Mouse (Mus musculus) MEL (cell line): ENCODE results near the gene Smim13. TPM values are rescaled to one million over a fixed set of nuclear protein-coding genes. Genes with fewer than 3 reads are reported as not detected.

Source experiments
- DNase-seq: peaks from one replicate; pipeline ENCODE4 v3.0.0; 2011; ENCODE audit warnings: low read depth, low spot score
- H3K27ac ChIP-seq: 2 replicates; pipeline ENCODE4 v1.5.1; 2012; ENCODE audit warnings: low read depth, mild to moderate bottlenecking, control low read depth, low read length, moderate library complexity; ENCODE audit not compliant: control insufficient read depth
- H3K27me3 ChIP-seq, 2 experiments: fragments of 150-350 bp in 1 of 2; sonication (generic) in 1 of 2; 2 replicates each; pipeline ENCODE4 v1.6.1; 2012; ENCODE audit warnings: low read length in 2 of 2, mild to moderate bottlenecking in 2 of 2, improper control_type of control experiment in 1 of 2, moderate library complexity in 1 of 2; ENCODE audit not compliant: insufficient read depth in 2 of 2, control insufficient read depth in 1 of 2
- H3K36me3 ChIP-seq, 2 experiments: 2 replicates each; pipeline ENCODE4 v1.6.1; 2012 to 2014; ENCODE audit warnings: low read length in 2 of 2, improper control_type of control experiment in 1 of 2, inconsistent platforms in 1 of 2, mild to moderate bottlenecking in 1 of 2; ENCODE audit not compliant: insufficient read depth in 2 of 2, control insufficient read depth in 1 of 2
- H3K4me1 ChIP-seq, 2 experiments: fragments of 150-350 bp in 1 of 2; sonication (generic) in 1 of 2; 2 replicates each; pipeline ENCODE4 v1.6.1; 2012; ENCODE audit warnings: low read length in 2 of 2, improper control_type of control experiment in 1 of 2, mild to moderate bottlenecking in 1 of 2; ENCODE audit not compliant: insufficient read depth in 2 of 2, control insufficient read depth in 1 of 2
- H3K4me3 ChIP-seq, 2 experiments: fragments of 150-350 bp in 1 of 2; sonication (generic) in 1 of 2; 2 replicates each; pipeline ENCODE4 v1.5.1; 2012; ENCODE audit warnings: low read depth in 2 of 2, low read length in 2 of 2, mild to moderate bottlenecking in 2 of 2, moderate library complexity in 2 of 2, control low read depth in 1 of 2, improper control_type of control experiment in 1 of 2; ENCODE audit not compliant: control insufficient read depth in 1 of 2, insufficient read depth in 1 of 2
- H3K79me2 ChIP-seq: 2 replicates; pipeline ENCODE4 v1.6.1; 2012; ENCODE audit warnings: mild to moderate bottlenecking, low read length, moderate library complexity; ENCODE audit not compliant: control insufficient read depth, poor library complexity, insufficient read depth
- H3K9ac ChIP-seq: 2 replicates; pipeline ENCODE4 v1.6.1; 2012; ENCODE audit warnings: low read depth, mild to moderate bottlenecking, control low read depth, low read length, moderate library complexity; ENCODE audit not compliant: control insufficient read depth, poor library complexity, severe bottlenecking
- H3K9me3 ChIP-seq: fragments of 150-350 bp; sonication (generic); replicated peaks from 2 replicates; pipeline ENCODE4 v1.6.1; 2012; ENCODE audit warnings: mild to moderate bottlenecking, low read length, improper control_type of control experiment, moderate library complexity; ENCODE audit not compliant: insufficient read depth
- CHD1 ChIP-seq: IDR thresholded peaks from 2 replicates; pipeline ENCODE4 v1.6.1; 2012; ENCODE audit warnings: low read depth, mild to moderate bottlenecking, inconsistent platforms, low read length, improper control_type of control experiment
- CTCF ChIP-seq, 3 experiments: IDR thresholded peaks in 2 of 3; conservative IDR thresholded peaks in 1 of 3; 2 replicates each; pipeline ENCODE4 v1.5.1; 2011 to 2012; ENCODE audit warnings: low read length in 3 of 3, low read depth in 2 of 3, mild to moderate bottlenecking in 2 of 3, improper control_type of control experiment in 1 of 3, inconsistent platforms in 1 of 3, mixed read lengths in 1 of 3, moderate library complexity in 1 of 3; ENCODE audit not compliant: control insufficient read depth in 1 of 3, insufficient read depth in 1 of 3, poor library complexity in 1 of 3, severe bottlenecking in 1 of 3
- HCFC1 ChIP-seq: IDR thresholded peaks from 2 replicates; pipeline ENCODE4 v1.6.1; 2012; ENCODE audit warnings: low read depth, mild to moderate bottlenecking, inconsistent platforms, low read length, improper control_type of control experiment, moderate library complexity
- JUND ChIP-seq: IDR thresholded peaks from 2 replicates; pipeline ENCODE4 v1.6.1; 2011; ENCODE audit warnings: low read depth, mild to moderate bottlenecking, improper control_type of control experiment, low read length
- KAT2A ChIP-seq: conservative IDR thresholded peaks from 2 replicates; pipeline ENCODE4 v1.6.1; 2012; ENCODE audit warnings: low read depth, low read length, improper control_type of control experiment, inconsistent platforms
- MAZ ChIP-seq: IDR thresholded peaks from 2 replicates; pipeline ENCODE4 v1.6.1; 2012; ENCODE audit warnings: low read depth, mild to moderate bottlenecking, inconsistent platforms, low read length, improper control_type of control experiment
- NELFE ChIP-seq: IDR thresholded peaks from 2 replicates; pipeline ENCODE4 v1.6.1; 2011; ENCODE audit warnings: low read depth, low read length, improper control_type of control experiment
- NRF1 ChIP-seq: IDR thresholded peaks from 2 replicates; pipeline ENCODE4 v1.6.1; 2014; ENCODE audit warnings: low read depth, mild to moderate bottlenecking, inconsistent platforms, low read length, improper control_type of control experiment, moderate library complexity; ENCODE audit not compliant: poor library complexity, insufficient read depth, severe bottlenecking
- RAD21 ChIP-seq: IDR thresholded peaks from 2 replicates; pipeline ENCODE4 v1.6.1; 2011; ENCODE audit warnings: mild to moderate bottlenecking, low read depth, low read length, improper control_type of control experiment
- SMC3 ChIP-seq: IDR thresholded peaks from 2 replicates; pipeline ENCODE4 v1.6.1; 2011; ENCODE audit warnings: low read depth, low read length, improper control_type of control experiment
- TAL1 ChIP-seq: IDR thresholded peaks from 2 replicates; pipeline ENCODE4 v1.6.1; 2012; ENCODE audit warnings: mild to moderate bottlenecking, inconsistent platforms, low read length, moderate library complexity, mixed read lengths
- UBTF ChIP-seq: IDR thresholded peaks from 2 replicates; pipeline ENCODE4 v1.6.1; 2012; ENCODE audit warnings: low read depth, mild to moderate bottlenecking, inconsistent platforms, low read length, improper control_type of control experiment, moderate library complexity, borderline replicate concordance; ENCODE audit not compliant: insufficient read depth
- USF1 ChIP-seq: IDR thresholded peaks from 2 replicates; pipeline ENCODE4 v1.6.1; 2014; ENCODE audit warnings: low read depth, mild to moderate bottlenecking, inconsistent platforms, low read length, improper control_type of control experiment, moderate library complexity
- ZC3H11A ChIP-seq: IDR thresholded peaks from 2 replicates; pipeline ENCODE4 v1.6.1; 2012; ENCODE audit warnings: low read depth, mild to moderate bottlenecking, inconsistent platforms, low read length, improper control_type of control experiment
- ZKSCAN1 ChIP-seq: IDR thresholded peaks from 2 replicates; pipeline ENCODE4 v1.6.1; 2012; ENCODE audit warnings: low read depth, mild to moderate bottlenecking, inconsistent platforms, low read length, improper control_type of control experiment, moderate library complexity
- ZNF384 ChIP-seq: IDR thresholded peaks from 2 replicates; pipeline ENCODE4 v1.6.1; 2012; ENCODE audit warnings: low read depth, mild to moderate bottlenecking, inconsistent platforms, low read length, improper control_type of control experiment
- polyA plus RNA-seq, 2 experiments: library from polyadenylated mRNA; stranded (reverse) in 1 of 2; unstranded in 1 of 2; fragments of >175 nt in 1 of 2; fragments of >200 nt in 1 of 2; gene quantifications; 2 replicates each; pipeline versions ENCODE4 v1.2.1 to v1.2.4; 2012; ENCODE audit warnings: low replicate concordance in 2 of 2, low read depth in 1 of 2; ENCODE audit not compliant: insufficient read length in 2 of 2, insufficient read depth in 1 of 2, missing spikeins in 1 of 2
- total RNA-seq: library from RNA; depleted of rRNA; stranded (reverse); fragments of 300-350 nt; gene quantifications from 2 replicates; pipeline ENCODE4 v1.2.3, GENCODE M21; 2012

Smim13 gene
- total and polyA plus RNA-seq, 3 experiments = 11.1 to 13.1 TPM; not detected in 1

DNA sequence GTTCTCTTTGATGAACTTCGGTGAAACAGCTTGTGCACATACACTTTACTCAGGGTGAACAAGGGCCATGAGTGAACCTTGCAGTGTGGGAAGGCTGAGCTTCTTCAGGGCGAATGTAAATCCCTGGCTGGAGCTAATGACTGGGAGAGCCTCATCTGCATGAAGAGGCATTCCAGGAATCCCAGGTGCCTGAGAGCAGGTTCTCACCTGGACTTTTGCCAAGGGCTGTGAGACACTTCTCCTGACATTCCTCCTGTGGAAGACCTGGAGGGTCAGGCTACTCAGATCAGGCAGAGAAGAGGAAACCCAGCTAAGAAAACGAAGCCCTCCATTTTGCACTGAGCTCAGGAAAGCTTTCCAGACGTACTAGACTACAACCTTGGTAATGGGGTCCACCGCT lies 31.1 kb downstream of the Smim13 start:
- no peak for TF ChIP-seq RAD21
- TF ChIP-seq ZKSCAN1 = no peak
- no peak for TF ChIP-seq ZC3H11A
- no peak for TF ChIP-seq CHD1
- TF ChIP-seq USF1 = no peak
- no peak for TF ChIP-seq HCFC1
- no peak for TF ChIP-seq JUND
- DNase-seq = no peak
- no peak overlapping the region for H3K4me3 ChIP-seq
- no peak overlapping the region for H3K27ac ChIP-seq
- no peaks in the 10 kb centered on the region for H3K79me2 ChIP-seq
- no peaks in the 10 kb centered on the region for H3K36me3 ChIP-seq
- H3K4me1 ChIP-seq = no peaks in the 10 kb centered on the region
- H3K9ac ChIP-seq = no peak overlapping the region
- H3K9me3 ChIP-seq = no peaks in the 10 kb centered on the region
- no peaks in the 10 kb centered on the region for H3K27me3 ChIP-seq

DNA sequence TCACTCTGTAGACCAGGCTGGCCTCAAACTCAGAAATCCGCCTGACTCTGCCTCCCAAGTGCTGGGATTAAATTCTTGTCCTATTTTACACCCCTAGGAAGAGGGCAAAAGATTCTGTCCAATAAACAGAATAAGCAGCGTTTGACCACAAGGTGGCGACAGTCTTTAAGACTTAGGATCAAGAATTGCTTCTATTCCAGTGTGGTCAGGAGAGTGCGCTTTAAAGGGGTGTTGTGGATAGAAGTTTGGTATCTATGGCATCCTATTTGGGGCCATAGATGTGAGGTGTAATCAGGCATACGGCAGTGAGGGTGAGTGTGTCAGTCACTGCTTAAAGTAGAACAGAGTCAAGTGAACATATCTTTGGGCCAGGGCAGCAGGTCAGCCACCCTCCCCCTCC lies 33.6 kb downstream of the Smim13 start:
- DNase-seq = peak; percentile 73
- Histone ChIP-seq H3K4me3 (no peak overlapping the region), H3K27ac (no peak overlapping the region), H3K79me2 (no peaks in the 10 kb centered on the region), H3K36me3 (no peaks in the 10 kb centered on the region), H3K4me1 (no peaks in the 10 kb centered on the region), H3K9ac (no peak overlapping the region), H3K27me3 (no peaks in the 10 kb centered on the region), H3K9me3 (no peaks in the 10 kb centered on the region)
- peak; percentile 85 for TF ChIP-seq ZC3H11A
- TF ChIP-seq NRF1 = no peak
- no peak for TF ChIP-seq TAL1
- TF ChIP-seq MAZ = no peak
- TF ChIP-seq CTCF (IDR thresholded peaks at IDR 0.05 in 2 of 3, conservative IDR thresholded peaks at IDR 0.05 in 1 of 3; ENCODE audit: control insufficient read depth in 1 of 3, insufficient read depth in 1 of 3, low read depth in 2 of 3, low read length in 3 of 3, poor library complexity in 1 of 3, severe bottlenecking in 1 of 3) = peak; percentile 21 to 85 (median 49); a peak in 4 of 6 replicates
- no peak for TF ChIP-seq KAT2A
- no peak for TF ChIP-seq ZNF384
- TF ChIP-seq RAD21 = peak; percentile 79
- no peak for TF ChIP-seq UBTF
- TF ChIP-seq NELFE = no peak
- TF ChIP-seq HCFC1 = no peak
- TF ChIP-seq SMC3 = peak; percentile 89
